Mouse (Mus musculus): ENCODE results near the gene Pacrg. TPM values are rescaled to one million over a fixed set of nuclear protein-coding genes. Genes with fewer than 3 reads are reported as not detected.

Pacrg gene
- polyA plus RNA-seq, 1 experiment = 5.5 TPM

GRCm38 (mm10) chr17:10408681-10409081 lies 431.4 kb downstream of the Pacrg start:
- H3K27me3 ChIP-seq (ENCODE audit: control insufficient read depth, insufficient read depth, insufficient read length) = no peaks in the 10 kb centered on the region
- H3K79me2 ChIP-seq (ENCODE audit: control insufficient read depth, insufficient read depth) = no peaks in the 10 kb centered on the region
- no peak overlapping the region for H3ac ChIP-seq (ENCODE audit: control insufficient read depth, insufficient read length, low read depth)
- TF ChIP-seq CTCF (IDR thresholded peaks at IDR 0.05; ENCODE audit: control insufficient read depth, insufficient read depth, insufficient read length) (no peak), MYOG (IDR thresholded peaks at IDR 0.05; ENCODE audit: control insufficient read depth, extremely low read depth, insufficient read length) (no peak), MYOD1 (IDR thresholded peaks at IDR 0.05; ENCODE audit: control insufficient read depth, insufficient read length, low read depth) (no peak), USF1 (IDR thresholded peaks at IDR 0.05; ENCODE audit: low read depth) (no peak), MAX (IDR thresholded peaks at IDR 0.05) (no peak), CEBPB (IDR thresholded peaks at IDR 0.05; ENCODE audit: low read depth) (no peak), FOSL1 (IDR thresholded peaks at IDR 0.05; ENCODE audit: insufficient read depth, low read length, poor library complexity, severe bottlenecking) (no peak)
- H3K4me3 ChIP-seq (ENCODE audit: insufficient read depth, poor library complexity, severe bottlenecking) = no peak overlapping the region
- no peaks in the 10 kb centered on the region for H3K79me3 ChIP-seq (ENCODE audit: low read depth)
- no peaks in the 10 kb centered on the region for H3K36me3 ChIP-seq (ENCODE audit: control insufficient read depth, insufficient read depth)

DNA sequence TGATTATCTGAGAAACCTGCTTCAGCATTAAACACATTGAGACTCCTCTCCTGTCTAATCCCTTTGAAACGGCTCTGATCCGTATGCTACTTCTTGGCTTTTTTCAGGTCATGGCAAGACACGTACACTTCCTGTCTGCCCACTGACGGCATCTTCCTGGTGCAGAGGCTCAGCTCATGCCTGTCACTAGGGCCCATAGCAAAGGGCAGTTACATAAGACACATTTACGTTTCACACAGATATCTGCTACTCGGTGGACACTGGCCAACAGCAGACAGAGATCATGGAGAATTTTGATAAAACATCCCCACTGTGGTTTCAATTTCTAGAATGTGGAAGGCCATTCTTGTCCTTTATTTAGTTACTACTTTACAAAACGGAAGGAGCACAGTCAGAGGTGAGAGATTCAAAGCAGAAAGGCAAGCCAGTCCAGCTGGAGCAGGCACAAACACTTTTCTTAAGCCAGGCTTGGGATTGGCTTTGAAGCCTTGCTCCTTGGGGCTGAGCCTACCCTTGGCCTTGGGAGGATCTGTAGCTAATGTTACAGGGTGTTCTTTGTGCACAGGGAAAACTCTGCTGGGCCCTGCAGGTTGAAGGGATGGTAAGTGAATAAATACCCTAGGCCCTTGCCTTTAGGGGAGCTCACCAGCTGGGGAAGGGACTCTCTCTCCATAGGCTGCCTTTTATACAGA lies 432.9 kb downstream of the Pacrg start:
- no peak for TF ChIP-seq CEBPB (IDR thresholded peaks at IDR 0.05; ENCODE audit: low read depth)
- no peak for TF ChIP-seq CTCF (IDR thresholded peaks at IDR 0.05; ENCODE audit: control insufficient read depth, insufficient read depth, insufficient read length)
- TF ChIP-seq USF1 (IDR thresholded peaks at IDR 0.05; ENCODE audit: low read depth) = no peak
- TF ChIP-seq MYOG (IDR thresholded peaks at IDR 0.05; ENCODE audit: control insufficient read depth, extremely low read depth, insufficient read length) = no peak
- no peak for TF ChIP-seq FOSL1 (IDR thresholded peaks at IDR 0.05; ENCODE audit: insufficient read depth, low read length, poor library complexity, severe bottlenecking)
- no peak for TF ChIP-seq MAX (IDR thresholded peaks at IDR 0.05)
- no peak for TF ChIP-seq MYOD1 (IDR thresholded peaks at IDR 0.05; ENCODE audit: control insufficient read depth, insufficient read length, low read depth)
- no peaks in the 10 kb centered on the region for H3K79me2 ChIP-seq (ENCODE audit: control insufficient read depth, insufficient read depth)
- H3ac ChIP-seq (ENCODE audit: control insufficient read depth, insufficient read length, low read depth) = no peak overlapping the region
- no peak overlapping the region for H3K4me3 ChIP-seq (ENCODE audit: insufficient read depth, poor library complexity, severe bottlenecking)
- no peaks in the 10 kb centered on the region for H3K79me3 ChIP-seq (ENCODE audit: low read depth)
- no peaks in the 10 kb centered on the region for H3K36me3 ChIP-seq (ENCODE audit: control insufficient read depth, insufficient read depth)
- H3K27me3 ChIP-seq (ENCODE audit: control insufficient read depth, insufficient read depth, insufficient read length) = no peaks in the 10 kb centered on the region

DNA sequence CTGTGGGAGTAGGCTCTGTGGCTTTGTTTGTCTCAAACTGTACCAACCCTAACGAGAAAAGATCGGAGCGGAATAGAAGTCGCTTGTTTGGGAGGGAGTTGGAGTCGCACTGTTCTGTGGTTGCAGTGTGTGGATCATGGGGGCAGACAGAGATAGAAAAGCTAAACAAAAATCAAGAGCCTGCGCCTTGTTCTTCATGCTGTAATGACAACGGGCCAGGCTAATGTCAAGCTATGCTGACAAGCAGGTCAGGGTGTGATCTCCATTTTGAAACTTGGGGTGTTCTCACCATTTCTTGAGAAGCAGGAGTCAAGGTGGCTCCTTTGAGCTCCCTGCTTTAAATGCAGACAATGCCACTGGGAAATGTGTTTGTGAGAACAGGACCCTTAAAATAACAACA lies 433.8 kb downstream of the Pacrg start:
- H3K27me3 ChIP-seq (ENCODE audit: control insufficient read depth, insufficient read depth, insufficient read length) = no peaks in the 10 kb centered on the region
- no peak for TF ChIP-seq MYOD1 (IDR thresholded peaks at IDR 0.05; ENCODE audit: control insufficient read depth, insufficient read length, low read depth)
- no peak for TF ChIP-seq MYOG (IDR thresholded peaks at IDR 0.05; ENCODE audit: control insufficient read depth, extremely low read depth, insufficient read length)
- TF ChIP-seq CEBPB (IDR thresholded peaks at IDR 0.05; ENCODE audit: low read depth) = no peak
- no peaks in the 10 kb centered on the region for H3K79me2 ChIP-seq (ENCODE audit: control insufficient read depth, insufficient read depth)
- no peak overlapping the region for H3ac ChIP-seq (ENCODE audit: control insufficient read depth, insufficient read length, low read depth)
- H3K79me3 ChIP-seq (ENCODE audit: low read depth) = no peaks in the 10 kb centered on the region
- H3K4me3 ChIP-seq (ENCODE audit: insufficient read depth, poor library complexity, severe bottlenecking) = no peak overlapping the region
- H3K36me3 ChIP-seq (ENCODE audit: control insufficient read depth, insufficient read depth) = no peaks in the 10 kb centered on the region

DNA sequence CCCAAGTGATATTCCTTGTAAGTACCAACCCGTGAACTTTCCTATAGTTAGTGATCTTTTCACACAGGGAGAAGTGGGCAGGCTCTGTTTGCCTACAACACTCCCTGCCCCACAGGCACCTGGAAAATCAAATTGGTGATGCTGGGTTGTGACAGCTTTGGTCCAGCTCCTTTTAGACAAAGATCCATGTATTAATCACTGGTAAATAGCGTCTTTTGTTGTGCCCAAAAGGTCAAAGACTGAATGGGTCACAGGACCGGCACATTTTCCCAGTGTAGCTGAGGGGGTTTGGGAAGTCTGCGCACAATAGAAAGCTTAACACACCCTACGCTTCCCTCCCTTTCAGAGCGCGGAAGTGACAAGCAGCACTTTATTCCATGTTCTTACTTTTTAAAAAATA lies 434.2 kb downstream of the Pacrg start:
- no peak overlapping the region for H3ac ChIP-seq (ENCODE audit: control insufficient read depth, insufficient read length, low read depth)

GRCm38 (mm10) chr17:10403186-10403585 lies 436.9 kb downstream of the Pacrg start:
- Histone ChIP-seq H3K36me3 (ENCODE audit: control insufficient read depth, insufficient read depth) (no peaks in the 10 kb centered on the region), H3K27me3 (ENCODE audit: control insufficient read depth, insufficient read depth, insufficient read length) (no peaks in the 10 kb centered on the region), H3ac (ENCODE audit: control insufficient read depth, insufficient read length, low read depth) (no peak overlapping the region), H3K79me3 (ENCODE audit: low read depth) (no peaks in the 10 kb centered on the region), H3K4me3 (ENCODE audit: insufficient read depth, poor library complexity, severe bottlenecking) (no peak overlapping the region), H3K79me2 (ENCODE audit: control insufficient read depth, insufficient read depth) (no peaks in the 10 kb centered on the region)
- TF ChIP-seq MAX (IDR thresholded peaks at IDR 0.05) (no peak), FOSL1 (IDR thresholded peaks at IDR 0.05; ENCODE audit: insufficient read depth, low read length, poor library complexity, severe bottlenecking) (no peak), CEBPB (IDR thresholded peaks at IDR 0.05; ENCODE audit: low read depth) (no peak), MYOD1 (IDR thresholded peaks at IDR 0.05; ENCODE audit: control insufficient read depth, insufficient read length, low read depth) (no peak), USF1 (IDR thresholded peaks at IDR 0.05; ENCODE audit: low read depth) (no peak), MYOG (IDR thresholded peaks at IDR 0.05; ENCODE audit: control insufficient read depth, extremely low read depth, insufficient read length) (no peak), CTCF (IDR thresholded peaks at IDR 0.05; ENCODE audit: control insufficient read depth, insufficient read depth, insufficient read length) (no peak)

More for the DNA sequence above, 434.2 kb downstream of the Pacrg start:
- H3K79me2 ChIP-seq (ENCODE audit: control insufficient read depth, insufficient read depth) = no peaks in the 10 kb centered on the region
- no peak for TF ChIP-seq FOSL1 (IDR thresholded peaks at IDR 0.05; ENCODE audit: insufficient read depth, low read length, poor library complexity, severe bottlenecking)
- no peak for TF ChIP-seq MYOG (IDR thresholded peaks at IDR 0.05; ENCODE audit: control insufficient read depth, extremely low read depth, insufficient read length)
- TF ChIP-seq MAX (IDR thresholded peaks at IDR 0.05) = no peak
- no peak for TF ChIP-seq USF1 (IDR thresholded peaks at IDR 0.05; ENCODE audit: low read depth)
- TF ChIP-seq CTCF (IDR thresholded peaks at IDR 0.05; ENCODE audit: control insufficient read depth, insufficient read depth, insufficient read length) = no peak
- TF ChIP-seq CEBPB (IDR thresholded peaks at IDR 0.05; ENCODE audit: low read depth) = no peak
- TF ChIP-seq MYOD1 (IDR thresholded peaks at IDR 0.05; ENCODE audit: control insufficient read depth, insufficient read length, low read depth) = no peak
- H3K27me3 ChIP-seq (ENCODE audit: control insufficient read depth, insufficient read depth, insufficient read length) = no peaks in the 10 kb centered on the region
- H3K36me3 ChIP-seq (ENCODE audit: control insufficient read depth, insufficient read depth) = no peaks in the 10 kb centered on the region
- H3K4me3 ChIP-seq (ENCODE audit: insufficient read depth, poor library complexity, severe bottlenecking) = no peak overlapping the region
- H3K79me3 ChIP-seq (ENCODE audit: low read depth) = no peaks in the 10 kb centered on the region
